Comparison of ENCODE assay signal across 24 mouse cellular contexts in the genomic region with DNA sequence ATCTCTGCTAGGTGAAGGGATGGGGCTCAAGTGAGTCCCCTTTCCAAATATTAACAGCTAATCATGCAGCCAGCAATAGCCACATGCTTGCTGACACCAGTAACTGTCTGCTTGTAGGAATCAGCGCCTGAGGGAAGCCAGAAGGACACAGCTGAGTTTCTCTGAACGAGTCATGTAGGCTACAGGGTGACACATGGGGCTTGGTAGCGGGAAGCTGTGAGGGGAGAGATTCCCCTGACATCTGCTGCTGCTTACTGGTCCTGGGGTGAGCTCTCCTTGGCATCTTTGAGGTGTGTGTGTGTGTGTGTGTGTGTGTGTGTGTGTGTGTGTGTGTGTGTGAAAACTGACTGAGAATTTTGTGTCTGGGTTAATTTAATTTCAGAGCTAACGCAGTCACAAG.
A peak's percentile ranks its signal among the peaks of the same experiment; 100 is the strongest.
DNase-seq lines count a peak whose midpoint lies in the region; ATAC-seq and TF ChIP-seq lines count a peak whose summit lies in the region.
"Had no signal": no experiment of that assay in that cellular context is flagged by ENCODE, and none has a peak within 500 bp of the region (broad histone marks: within the 10 kb centered on the region; RNA-seq: fewer than 3 reads in every experiment).

No protein-coding gene starts in this region.

- H3K27me3 ChIP-seq in hindbrain, embryonic 10.5 days (ENCODE audit: insufficient read depth, poor library complexity, severe bottlenecking), result no peaks in the 10 kb centered on the region
- H3K27me3 ChIP-seq in hindbrain, embryonic 11.5 days (ENCODE audit: control insufficient read depth, insufficient read depth, low read length), result no peaks in the 10 kb centered on the region
- H3K27me3 ChIP-seq in midbrain, embryonic 10.5 days (ENCODE audit: low read depth, poor library complexity, severe bottlenecking), result no peaks in the 10 kb centered on the region
- H3K27me3 ChIP-seq in midbrain, embryonic 15.5 days (replicated peaks), result no peaks in the 10 kb centered on the region
- H3K27me3 ChIP-seq: embryonic facial prominence, embryonic 15.5 days; intestine, embryonic 15.5 days; limb, embryonic 13.5 days; liver, embryonic 12.5 days; stomach, embryonic 15.5 days had no signal

- 0 out of 2 replicates have a peak, but pooled peaks cover 5% of the 10 kb centered on the region for H3K36me3 ChIP-seq in hindbrain, embryonic 10.5 days
- H3K36me3 ChIP-seq in hindbrain, embryonic 11.5 days (ENCODE audit: control insufficient read depth, insufficient read depth, low read length), result no peaks in the 10 kb centered on the region
- no peaks in the 10 kb centered on the region for H3K36me3 ChIP-seq in midbrain, embryonic 10.5 days
- H3K36me3 ChIP-seq in midbrain, embryonic 15.5 days (replicated peaks), result no peaks in the 10 kb centered on the region
- H3K36me3 ChIP-seq: embryonic facial prominence, embryonic 15.5 days; intestine, embryonic 15.5 days; limb, embryonic 13.5 days; liver, embryonic 12.5 days; stomach, embryonic 15.5 days had no signal

- H3K4me2 ChIP-seq in hindbrain, embryonic 11.5 days (replicated peaks; ENCODE audit: low read depth, low read length), result no peak overlapping the region
- no peak overlapping the region for H3K4me2 ChIP-seq in midbrain, embryonic 15.5 days
- H3K4me2 ChIP-seq: embryonic facial prominence, embryonic 15.5 days; intestine, embryonic 15.5 days; limb, embryonic 13.5 days; liver, embryonic 12.5 days; stomach, embryonic 15.5 days had no signal

- H3K4me1 ChIP-seq in hindbrain, embryonic 10.5 days (replicated peaks), result no peaks in the 10 kb centered on the region
- H3K4me1 ChIP-seq in hindbrain, embryonic 11.5 days (replicated peaks; ENCODE audit: control insufficient read depth, insufficient read depth, low read length), result no peaks in the 10 kb centered on the region
- peaks cover 5% of the 10 kb centered on the region; the same call in 1 of the 2 replicates for H3K4me1 ChIP-seq in midbrain, embryonic 10.5 days
- peaks cover 11% of the 10 kb centered on the region for H3K4me1 ChIP-seq in midbrain, embryonic 15.5 days
- H3K4me1 ChIP-seq: embryonic facial prominence, embryonic 15.5 days; intestine, embryonic 15.5 days; limb, embryonic 13.5 days; liver, embryonic 12.5 days; stomach, embryonic 15.5 days had no signal

- 0 out of 2 replicates have a peak overlapping the region, but pooled peaks have one; percentile 30 for H3K27ac ChIP-seq in hindbrain, embryonic 10.5 days
- H3K27ac ChIP-seq in hindbrain, embryonic 11.5 days (ENCODE audit: low read depth, low read length), result no peak overlapping the region
- peak overlapping the region; percentile 57 for H3K27ac ChIP-seq in midbrain, embryonic 10.5 days (replicated peaks)
- no peak overlapping the region for H3K27ac ChIP-seq in midbrain, embryonic 15.5 days
- H3K27ac ChIP-seq: embryonic facial prominence, embryonic 15.5 days; gastrocnemius, adult 2 months; intestine, embryonic 15.5 days; limb, embryonic 13.5 days; liver, embryonic 12.5 days; stomach, embryonic 15.5 days had no signal

- H3K4me3 ChIP-seq in hindbrain, embryonic 10.5 days, result no peak overlapping the region
- no peak overlapping the region for H3K4me3 ChIP-seq in hindbrain, embryonic 11.5 days (ENCODE audit: low read depth, low read length)
- no peak overlapping the region for H3K4me3 ChIP-seq in midbrain, embryonic 10.5 days
- no peak overlapping the region for H3K4me3 ChIP-seq in midbrain, embryonic 15.5 days
- H3K4me3 ChIP-seq: embryonic facial prominence, embryonic 15.5 days; gastrocnemius, adult 2 months; intestine, embryonic 15.5 days; limb, embryonic 13.5 days; liver, embryonic 12.5 days; stomach, embryonic 15.5 days had no signal

- TF ChIP-seq CTCF in brain, embryonic 14.5 days (IDR thresholded peaks at IDR 0.05; ENCODE audit: borderline replicate concordance, extremely low read depth, insufficient read depth, insufficient read length), result no peak

- DNase-seq in embryo, embryonic 10.5 days (ENCODE audit: low spot score), result peak; percentile 25
- DNase-seq in embryo, embryonic 10 days (ENCODE audit: low spot score), result no peak
- no peak for DNase-seq in hindbrain, embryonic 10.5 days (ENCODE audit: low spot score)
- no peak for DNase-seq in hindbrain, embryonic 11.5 days (ENCODE audit: low spot score)
- no peak for DNase-seq in midbrain, embryonic 10.5 days (ENCODE audit: low spot score)
- peak; percentile 72 for DNase-seq in brain, embryonic 14.5 days (ENCODE audit: low read depth)
- DNase-seq in natural killer cell, adult 2 months (ENCODE audit: low spot score in 2 of 2), result no peak
- DNase-seq: adrenal gland, postnatal 14 days; cerebellum, adult 9-11 months; gastrocnemius, adult 2 months; heart, postnatal 4 days; kidney, adult 8-10 months; kidney, postnatal 10 days; layer of hippocampus, postnatal 36 days; lung, adult 18-20 months; lung, postnatal 10 days; thymus, postnatal 25 days had no signal

- no peak for ATAC-seq in hindbrain, embryonic 11.5 days (ENCODE audit: low FRiP score)
- no peak for ATAC-seq in midbrain, embryonic 15.5 days (replicated peaks)
- ATAC-seq: CD4-positive, CD25-positive, alpha-beta regulatory T cell, adult 4 months; intestine, embryonic 15.5 days; liver, embryonic 12.5 days had no signal

- H3K9me3 ChIP-seq in hindbrain, embryonic 10.5 days, result no peaks in the 10 kb centered on the region
- H3K9me3 ChIP-seq in hindbrain, embryonic 11.5 days (ENCODE audit: control insufficient read depth, low read length), result no peaks in the 10 kb centered on the region
- H3K9me3 ChIP-seq in midbrain, embryonic 10.5 days (replicated peaks), result no peaks in the 10 kb centered on the region
- no peaks in the 10 kb centered on the region for H3K9me3 ChIP-seq in midbrain, embryonic 15.5 days
- H3K9me3 ChIP-seq: embryonic facial prominence, embryonic 15.5 days; intestine, embryonic 15.5 days; limb, embryonic 13.5 days; liver, embryonic 12.5 days; stomach, embryonic 15.5 days had no signal

- 65% methylated on average over 4 of the region's 4 CpGs for WGBS in hindbrain, embryonic 10.5 days
- 64% methylated on average over 4 of the region's 4 CpGs for WGBS in hindbrain, embryonic 11.5 days
- 78% methylated on average over 4 of the region's 4 CpGs for WGBS in midbrain, embryonic 10.5 days
- 57% methylated on average over 4 of the region's 4 CpGs for WGBS in midbrain, embryonic 15.5 days

- no peak for TF ChIP-seq POLR2A in brain, embryonic 14.5 days (IDR thresholded peaks at IDR 0.05; ENCODE audit: borderline replicate concordance, extremely low read depth, insufficient read depth, insufficient read length, poor library complexity, severe bottlenecking)

- no peak overlapping the region for H3K9ac ChIP-seq in hindbrain, embryonic 11.5 days (ENCODE audit: low read depth, low read length)
- no peak overlapping the region for H3K9ac ChIP-seq in midbrain, embryonic 15.5 days
- H3K9ac ChIP-seq: embryonic facial prominence, embryonic 15.5 days; intestine, embryonic 15.5 days; limb, embryonic 13.5 days; liver, embryonic 12.5 days; stomach, embryonic 15.5 days had no signal

Comparison
In these comparisons a context has a peak if more than half of its experiments do, and no peak if none do; other contexts are left out.
1. DNase-seq: peak in embryo, embryonic 10.5 days (single experiment) and brain, embryonic 14.5 days (single experiment); none in embryo, embryonic 10 days (single experiment), hindbrain, embryonic 10.5 days (single experiment), hindbrain, embryonic 11.5 days (single experiment), midbrain, embryonic 10.5 days (single experiment) and natural killer cell, adult 2 months (0 of 2).
2. H3K27ac ChIP-seq: peak in hindbrain, embryonic 10.5 days (single experiment) and midbrain, embryonic 10.5 days (single experiment); none in hindbrain, embryonic 11.5 days (single experiment) and midbrain, embryonic 15.5 days (single experiment).